Mouse (Mus musculus) bone marrow, adult 2 months (tissue): Measurements from ENCODE around the gene Slc41a2.

Experiments used
- CTCF ChIP-seq: fragments of 200-500 bp; IDR thresholded peaks from 2 replicates; pipeline ENCODE4 v1.5.1; 2011; ENCODE audit warnings: low read length, control low read depth; ENCODE audit not compliant: control insufficient read depth, insufficient read depth
- POLR2A ChIP-seq: fragments of 200-500 bp; IDR thresholded peaks from 2 replicates; pipeline ENCODE4 v1.6.1; 2011; ENCODE audit warnings: low read depth, mild to moderate bottlenecking, control low read depth, low read length, borderline replicate concordance; ENCODE audit not compliant: control insufficient read depth

DNA sequence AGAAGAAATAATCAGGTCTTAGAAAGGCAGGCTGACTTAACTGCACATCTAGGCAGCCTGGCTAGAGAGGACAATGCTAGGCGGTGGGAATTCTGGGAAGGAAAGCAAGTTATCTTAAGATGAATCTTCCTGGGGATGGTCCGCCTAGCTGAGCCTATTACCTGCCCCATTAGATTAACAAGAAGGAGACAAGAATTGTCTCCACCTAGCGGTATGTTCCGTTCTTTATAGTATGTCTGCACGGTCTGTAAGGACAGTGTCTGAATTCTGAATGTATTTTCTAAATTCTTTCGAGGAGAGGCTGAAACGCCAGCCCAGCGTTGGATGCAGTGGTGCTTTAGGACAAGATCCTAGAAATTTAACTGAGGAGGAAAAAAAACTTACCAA, 16.6 kb upstream of the Slc41a2 start:
- TF ChIP-seq CTCF: no peak
- no peak for TF ChIP-seq POLR2A
